8 mouse cellular contexts compared by ENCODE assay signal in genomic region chr8:123950077-123950802, GRCm38 (mm10). TPM values are rescaled to one million over a fixed set of nuclear protein-coding genes. Genes with fewer than 3 reads are reported as not detected.
DNase-seq lines count a peak whose midpoint lies in the region; ATAC-seq and TF ChIP-seq lines count a peak whose summit lies in the region.

No protein-coding gene starts in this region.

- peak overlapping the region; percentile 81 for H3K9ac ChIP-seq in embryonic facial prominence, embryonic 12.5 days
- peak overlapping the region; percentile 92 for H3K9ac ChIP-seq in heart, embryonic 12.5 days
- H3K9ac ChIP-seq in kidney, postnatal 0 days (ENCODE audit: low read depth, low read length), result peak overlapping the region; percentile 77
- peak overlapping the region; percentile 92 for H3K9ac ChIP-seq in liver, postnatal 0 days (replicated peaks)
- H3K9ac ChIP-seq in neural tube, embryonic 13.5 days, result peak overlapping the region; percentile 91

- no peaks in the 10 kb centered on the region for H3K27me3 ChIP-seq in embryonic facial prominence, embryonic 12.5 days
- H3K27me3 ChIP-seq in heart, embryonic 12.5 days (replicated peaks), result no peaks in the 10 kb centered on the region
- H3K27me3 ChIP-seq in kidney, postnatal 0 days (ENCODE audit: insufficient read depth, low read length), result no peaks in the 10 kb centered on the region
- H3K27me3 ChIP-seq in liver, postnatal 0 days (ENCODE audit: insufficient read depth, low read length), result no peaks in the 10 kb centered on the region
- no peaks in the 10 kb centered on the region for H3K27me3 ChIP-seq in neural tube, embryonic 13.5 days

- H3K9me3 ChIP-seq in embryonic facial prominence, embryonic 12.5 days, result no peaks in the 10 kb centered on the region
- H3K9me3 ChIP-seq in heart, embryonic 12.5 days (replicated peaks), result no peaks in the 10 kb centered on the region
- no peaks in the 10 kb centered on the region for H3K9me3 ChIP-seq in kidney, postnatal 0 days (replicated peaks; ENCODE audit: low read length)
- no peaks in the 10 kb centered on the region for H3K9me3 ChIP-seq in liver, postnatal 0 days (ENCODE audit: low read length)
- H3K9me3 ChIP-seq in neural tube, embryonic 13.5 days, result no peaks in the 10 kb centered on the region

- DNase-seq in CD4-positive, CD25-positive, alpha-beta regulatory T cell, adult 2 months (ENCODE audit: low read depth, low spot score), result peak; percentile 85
- peak; percentile 21 for DNase-seq in adrenal gland, adult 8-10 months
- DNase-seq in kidney, postnatal 0 days (ENCODE audit: low spot score), result peak; percentile 88
- DNase-seq in liver, postnatal 0 days, result peak; percentile 74
- DNase-seq in thymus, adult 18-20 months, result peak; percentile 4 to 41

- no peak for TF ChIP-seq EP300 in liver, postnatal 0 days (IDR thresholded peaks at IDR 0.05; ENCODE audit: low read depth)

- ATAC-seq in embryonic facial prominence, embryonic 12.5 days (ENCODE audit: insufficient number of reproducible peaks, insufficient read depth, low FRiP score, low TSS enrichment), result no peak
- ATAC-seq in heart, embryonic 12.5 days (ENCODE audit: insufficient number of reproducible peaks, low FRiP score), result no peak
- no peak for ATAC-seq in kidney, postnatal 0 days (replicated peaks; ENCODE audit: low FRiP score, low read depth)
- ATAC-seq in liver, postnatal 0 days, result no peak
- no peak for ATAC-seq in neural tube, embryonic 13.5 days (ENCODE audit: low read depth)

- TF ChIP-seq CTCF in kidney, postnatal 0 days (IDR thresholded peaks at IDR 0.05; ENCODE audit: low read depth), result peak; percentile 77
- TF ChIP-seq CTCF in liver, postnatal 0 days (IDR thresholded peaks at IDR 0.05; ENCODE audit: low read depth), result peak; percentile 83

- H3K27ac ChIP-seq in embryonic facial prominence, embryonic 12.5 days, result peak overlapping the region; percentile 85; the same call in 1 of the 2 replicates
- peak overlapping the region; percentile 88 for H3K27ac ChIP-seq in heart, embryonic 12.5 days (ENCODE audit: poor library complexity, severe bottlenecking)
- peak overlapping the region; percentile 86 for H3K27ac ChIP-seq in kidney, postnatal 0 days
- H3K27ac ChIP-seq in liver, postnatal 0 days (ENCODE audit: low read depth), result peak overlapping the region; percentile 92
- peak overlapping the region; percentile 90; the same call in 1 of the 2 replicates for H3K27ac ChIP-seq in neural tube, embryonic 13.5 days (replicated peaks)

- H3K4me1 ChIP-seq in embryonic facial prominence, embryonic 12.5 days, result peaks cover 6% of the 10 kb centered on the region
- H3K4me1 ChIP-seq in heart, embryonic 12.5 days (replicated peaks), result peaks cover 10% of the 10 kb centered on the region
- H3K4me1 ChIP-seq in kidney, postnatal 0 days (replicated peaks; ENCODE audit: insufficient read depth, low read length), result 0 out of 2 replicates have a peak, but pooled peaks cover 6% of the 10 kb centered on the region
- peaks cover 12% of the 10 kb centered on the region for H3K4me1 ChIP-seq in liver, postnatal 0 days (ENCODE audit: insufficient read depth)
- peaks cover 16% of the 10 kb centered on the region for H3K4me1 ChIP-seq in neural tube, embryonic 13.5 days (replicated peaks)

- WGBS in embryonic facial prominence, embryonic 12.5 days, result 32% methylated on average over 10 of the region's 10 CpGs
- WGBS in heart, embryonic 12.5 days, result 29% methylated on average over 10 of the region's 10 CpGs
- WGBS in kidney, postnatal 0 days, result 34% methylated on average over 10 of the region's 10 CpGs
- WGBS in liver, postnatal 0 days (ENCODE audit: insufficient replicate concordance), result 34% methylated on average over 10 of the region's 10 CpGs
- WGBS in neural tube, embryonic 13.5 days, result 34% methylated on average over 10 of the region's 10 CpGs

- peak overlapping the region; percentile 90 for H3K4me2 ChIP-seq in embryonic facial prominence, embryonic 12.5 days (replicated peaks)
- H3K4me2 ChIP-seq in heart, embryonic 12.5 days, result peak overlapping the region; percentile 99
- peak overlapping the region; percentile 99 for H3K4me2 ChIP-seq in kidney, postnatal 0 days (ENCODE audit: low read length)
- peak overlapping the region; percentile 96 for H3K4me2 ChIP-seq in liver, postnatal 0 days (ENCODE audit: low read depth, low read length)
- peak overlapping the region; percentile 98 for H3K4me2 ChIP-seq in neural tube, embryonic 13.5 days

- peak overlapping the region; percentile 89 for H3K4me3 ChIP-seq in embryonic facial prominence, embryonic 12.5 days
- H3K4me3 ChIP-seq in heart, embryonic 12.5 days, result peak overlapping the region; percentile 68
- H3K4me3 ChIP-seq in kidney, postnatal 0 days (replicated peaks; ENCODE audit: low read depth, low read length), result peak overlapping the region; percentile 98
- peak overlapping the region; percentile 99 for H3K4me3 ChIP-seq in liver, postnatal 0 days (ENCODE audit: low read depth, low read length)
- peak overlapping the region; percentile 77 for H3K4me3 ChIP-seq in neural tube, embryonic 13.5 days

- H3K36me3 ChIP-seq in embryonic facial prominence, embryonic 12.5 days, result peaks cover 32% of the 10 kb centered on the region
- peaks cover 34% of the 10 kb centered on the region for H3K36me3 ChIP-seq in heart, embryonic 12.5 days
- peaks cover 10% of the 10 kb centered on the region for H3K36me3 ChIP-seq in kidney, postnatal 0 days (ENCODE audit: insufficient read depth, low read length)
- peaks cover 52% of the 10 kb centered on the region for H3K36me3 ChIP-seq in liver, postnatal 0 days (replicated peaks; ENCODE audit: insufficient read depth, low read length)
- peaks cover 29% of the 10 kb centered on the region for H3K36me3 ChIP-seq in neural tube, embryonic 13.5 days

RNA-seq across cellular contexts. Expression of gene Nup133, which starts 1.2 kb away (rescaled TPM):
- total RNA-seq in adrenal gland, adult 8-10 months (2022), result 10 to 100 TPM; 22.9 to 27.7 (median 23.7) TPM
- 45.3 and 52.0 TPM in 2 replicates for polyA plus RNA-seq in embryonic facial prominence, embryonic 12.5 days (2016; fragmentation: Nextera tagmentation; extraction: Ambion mirVana)
- polyA plus RNA-seq in heart, embryonic 12.5 days (2016; fragmentation: Nextera tagmentation; extraction: Ambion mirVana), result 32.1 and 32.5 TPM in 2 replicates
- polyA plus RNA-seq in kidney, postnatal 0 days (2015; fragmentation: Nextera tagmentation; extraction: Ambion mirVana), result 19.0 and 21.3 TPM in 2 replicates
- 7.2 and 9.1 TPM in 2 replicates for polyA plus RNA-seq in liver, postnatal 0 days (2015; fragmentation: Nextera tagmentation; extraction: Ambion mirVana)
- 21.9 and 22.3 TPM in 2 replicates for polyA plus RNA-seq in neural tube, embryonic 13.5 days (2015; fragmentation: Nextera tagmentation; extraction: Ambion mirVana)

RNA-seq across cellular contexts. Expression of gene Abcb10, which starts 32.7 kb away (rescaled TPM):
- 10 to 100 TPM; 12.0 to 23.2 (median 16.6) TPM for total RNA-seq in adrenal gland, adult 8-10 months (2022)
- 21.7 and 22.0 TPM in 2 replicates for polyA plus RNA-seq in embryonic facial prominence, embryonic 12.5 days (2016; fragmentation: Nextera tagmentation; extraction: Ambion mirVana)
- polyA plus RNA-seq in heart, embryonic 12.5 days (2016; fragmentation: Nextera tagmentation; extraction: Ambion mirVana), result 36.1 and 37.3 TPM in 2 replicates
- 14.4 and 15.5 TPM in 2 replicates for polyA plus RNA-seq in kidney, postnatal 0 days (2015; fragmentation: Nextera tagmentation; extraction: Ambion mirVana)
- polyA plus RNA-seq in liver, postnatal 0 days (2015; fragmentation: Nextera tagmentation; extraction: Ambion mirVana), result 46.2 and 53.3 TPM in 2 replicates
- polyA plus RNA-seq in neural tube, embryonic 13.5 days (2015; fragmentation: Nextera tagmentation; extraction: Ambion mirVana), result 12.4 and 13.4 TPM in 2 replicates

RNA-seq across cellular contexts. Expression of gene Acta1, which starts 55.7 kb away (rescaled TPM):
- 1 to 10 TPM in 2 of 4 experiments, under 1 TPM in 2; 0.17 to 4.4 (median 0.80) TPM for total RNA-seq in adrenal gland, adult 8-10 months (2022)
- 53.1 and 82.4 TPM in 2 replicates for polyA plus RNA-seq in embryonic facial prominence, embryonic 12.5 days (2016; fragmentation: Nextera tagmentation; extraction: Ambion mirVana)
- polyA plus RNA-seq in heart, embryonic 12.5 days (2016; fragmentation: Nextera tagmentation; extraction: Ambion mirVana), result 481 and 483 TPM in 2 replicates
- polyA plus RNA-seq in kidney, postnatal 0 days (2015; fragmentation: Nextera tagmentation; extraction: Ambion mirVana), result 1.8 and 2.4 TPM in 2 replicates
- polyA plus RNA-seq in liver, postnatal 0 days (2015; fragmentation: Nextera tagmentation; extraction: Ambion mirVana), result 18.6 and 358 TPM in 2 replicates
- polyA plus RNA-seq in neural tube, embryonic 13.5 days (2015; fragmentation: Nextera tagmentation; extraction: Ambion mirVana), result 26.0 and 60.5 TPM in 2 replicates

Comparison
In these comparisons a context has a peak if more than half of its experiments do, and no peak if none do; other contexts are left out.
1. DNase-seq: peak in every context shown above with its lines; median percentile 88 in kidney, postnatal 0 days; 85 in CD4-positive, CD25-positive, alpha-beta regulatory T cell, adult 2 months; 74 in liver, postnatal 0 days; 22 in thymus, adult 18-20 months; 21 in adrenal gland, adult 8-10 months.